Mouse (Mus musculus): Measurements from ENCODE around the gene Maml3. TPM values are rescaled to one million over a fixed set of nuclear protein-coding genes. Genes with fewer than 3 reads are reported as not detected.
A peak's percentile ranks its signal among the peaks of the same experiment; 100 is the strongest.

The Maml3 gene
- polyA plus RNA-seq, 1 experiment from 2014 or later: 1.5 TPM

DNA sequence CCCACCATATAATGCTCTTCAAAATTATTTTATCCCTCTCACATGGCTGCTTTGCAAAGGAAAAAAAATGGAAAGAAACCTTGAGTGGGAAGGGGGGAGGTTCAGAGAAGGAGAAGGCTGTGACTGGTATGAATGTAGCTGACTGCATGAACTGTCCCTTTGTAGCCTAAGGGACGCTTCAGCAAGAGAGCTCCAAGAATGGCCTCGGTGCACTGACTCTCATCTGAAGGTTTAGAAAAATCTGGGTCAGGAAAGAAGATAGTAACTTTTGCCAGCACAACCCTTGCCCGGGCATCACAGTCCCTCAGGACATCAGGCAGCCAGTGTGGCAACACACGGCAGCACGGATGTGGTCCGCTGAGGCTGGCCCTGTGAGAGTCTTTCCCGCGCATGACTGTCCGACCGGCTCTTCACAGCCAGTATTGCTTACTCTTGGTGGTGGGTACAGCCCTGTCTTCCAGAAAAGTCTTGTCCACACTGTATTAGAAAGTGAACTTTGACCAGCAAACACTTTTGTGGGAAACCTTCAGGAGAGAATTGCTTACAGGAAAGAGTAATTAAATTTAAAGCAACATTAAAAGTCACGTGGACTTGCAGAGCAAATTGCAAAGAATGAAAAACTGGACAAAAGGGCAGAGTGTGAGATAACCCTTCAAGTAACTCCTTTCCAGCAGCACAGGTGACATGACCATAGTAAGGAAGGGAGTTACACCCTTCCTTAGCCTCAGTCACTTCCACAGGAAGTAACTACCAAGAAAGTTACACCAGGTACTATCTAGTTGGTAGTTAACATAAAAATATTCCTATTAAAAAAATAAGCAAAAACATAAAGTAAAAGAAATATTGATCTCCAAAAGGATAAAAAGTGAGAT is 42.3 kb downstream of the Maml3 start:
- H3K36me3 ChIP-seq: no peaks in the 10 kb centered on the region
- H3K27me3 ChIP-seq (replicated peaks): no peaks in the 10 kb centered on the region
- 0 out of 2 replicates have a peak, but pooled peaks cover 7% of the 10 kb centered on the region for H3K4me1 ChIP-seq
- no peak overlapping the region for H3K27ac ChIP-seq
- ATAC-seq: no peak
- no peak overlapping the region for H3K9ac ChIP-seq
- 81% methylated on average over 11 of the region's 11 CpGs for WGBS (ENCODE audit: insufficient replicate concordance)
- H3K4me2 ChIP-seq: no peak overlapping the region
- no peak overlapping the region for H3K4me3 ChIP-seq
- no peaks in the 10 kb centered on the region for H3K9me3 ChIP-seq (replicated peaks)

DNA sequence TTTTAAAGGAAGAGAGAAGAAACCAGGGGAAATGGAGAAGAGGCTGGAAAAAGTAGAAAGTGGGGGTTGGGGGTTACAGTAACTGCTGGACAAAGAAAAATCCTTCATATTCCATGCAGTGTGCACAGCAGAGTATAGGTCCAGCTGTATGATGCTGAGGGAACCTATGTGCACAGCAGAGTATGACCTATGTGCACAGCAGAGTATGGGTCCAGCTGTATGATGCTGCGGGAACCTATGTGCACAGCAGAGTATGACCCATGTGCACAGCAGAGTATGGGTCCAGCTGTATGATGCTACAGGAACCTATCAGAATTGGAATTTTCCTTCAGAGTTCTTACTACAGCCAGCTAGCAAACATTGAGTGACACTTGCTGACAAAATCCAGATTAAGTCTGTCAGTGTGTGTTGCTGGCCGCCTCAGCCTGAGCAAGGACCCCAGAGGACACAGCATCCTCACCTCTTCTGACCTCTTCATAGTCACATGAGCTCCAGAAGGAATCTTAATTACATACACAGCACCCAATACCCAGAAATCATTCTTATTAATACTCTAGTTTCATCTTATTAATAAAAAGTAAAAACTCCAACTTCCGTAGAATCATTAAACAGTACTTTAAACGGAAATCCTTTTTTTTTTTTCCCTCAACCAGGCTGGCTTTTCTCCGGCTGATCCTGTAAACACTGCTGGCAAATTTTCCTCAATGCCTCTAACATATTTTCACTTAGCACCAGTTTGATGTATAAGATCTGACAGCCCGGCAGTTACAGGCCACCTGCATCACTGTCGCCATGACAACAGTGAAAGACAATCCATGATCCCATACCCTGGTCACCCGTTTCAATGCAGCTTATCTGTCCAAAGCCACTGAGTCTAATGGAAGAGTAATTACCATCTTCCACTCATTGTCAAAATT is 43.1 kb downstream of the Maml3 start:
- H3K27me3 ChIP-seq (replicated peaks): no peaks in the 10 kb centered on the region
- no peak for ATAC-seq
- no peak overlapping the region for H3K9ac ChIP-seq
- 0 out of 2 replicates have a peak, but pooled peaks cover 7% of the 10 kb centered on the region for H3K4me1 ChIP-seq
- no peaks in the 10 kb centered on the region for H3K36me3 ChIP-seq
- no peak overlapping the region for H3K27ac ChIP-seq
- no peaks in the 10 kb centered on the region for H3K9me3 ChIP-seq (replicated peaks)
- no peak overlapping the region for H3K4me2 ChIP-seq
- H3K4me3 ChIP-seq: no peak overlapping the region
- 63% methylated on average over 8 of the region's 8 CpGs for WGBS (ENCODE audit: insufficient replicate concordance)

DNA sequence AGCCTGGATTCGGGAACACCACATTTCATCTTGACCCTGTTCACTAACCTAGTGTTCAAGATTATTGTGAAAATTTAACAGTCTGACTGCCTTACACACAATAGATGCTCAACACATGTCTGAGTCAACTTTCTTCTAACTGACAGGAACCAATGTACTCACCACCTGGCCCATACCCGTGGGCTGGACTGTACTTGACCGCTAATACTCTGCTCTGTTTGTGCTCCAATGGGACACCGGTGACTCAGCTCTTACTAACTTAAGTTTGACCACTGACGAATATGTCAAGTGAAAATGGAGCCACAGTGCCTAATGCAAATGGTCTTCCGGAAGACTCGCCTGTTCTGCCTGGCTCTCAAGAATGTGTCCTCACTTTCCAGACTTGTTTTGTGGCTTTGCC is 44.0 kb downstream of the Maml3 start:
- H3K4me1 ChIP-seq: no peaks in the 10 kb centered on the region
- H3K36me3 ChIP-seq: no peaks in the 10 kb centered on the region
- no peak overlapping the region for H3K9ac ChIP-seq
- H3K4me3 ChIP-seq: no peak overlapping the region
- 68% methylated on average over 7 of the region's 7 CpGs for WGBS (ENCODE audit: insufficient replicate concordance)
- H3K9me3 ChIP-seq (replicated peaks): no peaks in the 10 kb centered on the region
- H3K4me2 ChIP-seq: no peak overlapping the region
- no peaks in the 10 kb centered on the region for H3K27me3 ChIP-seq (replicated peaks)
- no peak for ATAC-seq
- no peak overlapping the region for H3K27ac ChIP-seq

DNA sequence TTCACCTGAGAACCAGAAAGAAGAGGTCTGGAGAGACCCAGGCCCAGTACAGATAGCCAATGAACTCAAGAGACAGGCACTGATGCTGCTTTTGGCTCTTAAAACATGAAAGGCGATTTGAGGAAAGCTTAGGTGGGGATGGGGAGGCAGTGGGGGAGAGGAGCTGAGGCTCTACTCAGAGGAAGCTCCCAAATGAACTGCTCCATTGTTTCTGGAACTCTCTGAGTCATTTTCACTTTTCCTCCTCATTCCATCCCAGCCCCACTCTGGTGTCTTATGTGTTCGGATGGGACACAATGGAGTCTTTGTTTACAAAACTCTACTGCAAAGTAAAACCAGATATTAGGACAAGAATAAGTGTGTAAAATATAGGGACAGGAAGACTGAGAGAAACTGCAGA is 53.1 kb downstream of the Maml3 start:
- H3K9me3 ChIP-seq (replicated peaks): no peaks in the 10 kb centered on the region
- ATAC-seq: no peak
- no peak overlapping the region for H3K9ac ChIP-seq
- H3K4me3 ChIP-seq: no peak overlapping the region
- no peaks in the 10 kb centered on the region for H3K27me3 ChIP-seq (replicated peaks)
- no peak overlapping the region for H3K4me2 ChIP-seq
- H3K27ac ChIP-seq: no peak overlapping the region
- peaks cover 14% of the 10 kb centered on the region for H3K4me1 ChIP-seq
- H3K36me3 ChIP-seq: no peaks in the 10 kb centered on the region
- WGBS (ENCODE audit: insufficient replicate concordance): 56% methylated on average over 2 of the region's 2 CpGs

DNA sequence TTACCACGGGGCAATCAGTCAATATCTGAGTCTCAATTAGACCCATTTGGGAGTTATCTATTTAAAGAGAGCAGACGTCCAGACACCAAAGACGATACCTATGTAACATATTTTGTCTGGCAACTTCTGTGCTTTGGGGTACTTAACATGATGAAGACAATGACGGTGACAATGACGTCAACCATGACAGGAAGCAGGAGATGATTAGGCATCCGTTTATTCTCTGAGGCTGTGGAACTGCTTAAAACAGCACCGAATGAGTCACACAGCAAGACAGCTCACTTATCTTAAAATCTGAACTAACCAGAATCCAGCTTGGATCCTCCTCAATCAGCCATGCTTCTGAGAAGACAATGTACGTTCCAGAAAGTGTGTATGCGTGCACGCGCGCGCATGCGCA is 56.8 kb downstream of the Maml3 start:
- WGBS (ENCODE audit: insufficient replicate concordance): 61% methylated on average over 14 of the region's 14 CpGs
- H3K4me1 ChIP-seq: peaks cover 48% of the 10 kb centered on the region
- no peak overlapping the region for H3K27ac ChIP-seq

DNA sequence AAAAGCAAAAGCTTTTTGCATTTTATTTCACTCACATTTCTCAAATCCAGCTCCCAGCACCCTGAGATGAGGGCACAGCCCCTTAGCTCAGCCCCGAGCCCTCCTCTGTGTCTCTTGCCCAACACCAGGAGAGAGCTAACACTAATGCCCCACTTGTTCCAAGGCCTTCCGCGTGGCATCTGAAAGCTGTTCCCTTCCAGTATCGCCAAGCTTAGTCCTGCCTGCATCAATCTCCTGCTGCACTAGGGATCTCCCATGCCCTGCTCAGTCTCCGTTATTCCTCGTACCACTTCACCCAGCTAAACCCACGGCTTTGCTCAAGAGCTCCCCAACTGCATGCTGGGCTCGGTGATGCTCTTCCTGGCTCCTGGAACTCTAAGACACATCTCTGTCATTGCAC is 57.3 kb downstream of the Maml3 start:
- no peaks in the 10 kb centered on the region for H3K36me3 ChIP-seq
- H3K4me3 ChIP-seq: peak overlapping the region; percentile 52
- peak overlapping the region; percentile 69 for H3K4me2 ChIP-seq
- H3K27me3 ChIP-seq (replicated peaks): no peaks in the 10 kb centered on the region
- no peak overlapping the region for H3K9ac ChIP-seq
- peaks cover 48% of the 10 kb centered on the region for H3K4me1 ChIP-seq
- ATAC-seq: no peak
- WGBS (ENCODE audit: insufficient replicate concordance): 79% methylated on average over 8 of the region's 8 CpGs
- no peaks in the 10 kb centered on the region for H3K9me3 ChIP-seq (replicated peaks)
- peak overlapping the region; percentile 74 for H3K27ac ChIP-seq

More for the DNA sequence above, 56.8 kb downstream of the Maml3 start:
- Histone ChIP-seq H3K27me3 (replicated peaks) (no peaks in the 10 kb centered on the region), H3K9me3 (replicated peaks) (no peaks in the 10 kb centered on the region), H3K9ac (no peak overlapping the region), H3K4me2 (no peak overlapping the region), H3K36me3 (no peaks in the 10 kb centered on the region), H3K4me3 (no peak overlapping the region)
- ATAC-seq: no peak

DNA sequence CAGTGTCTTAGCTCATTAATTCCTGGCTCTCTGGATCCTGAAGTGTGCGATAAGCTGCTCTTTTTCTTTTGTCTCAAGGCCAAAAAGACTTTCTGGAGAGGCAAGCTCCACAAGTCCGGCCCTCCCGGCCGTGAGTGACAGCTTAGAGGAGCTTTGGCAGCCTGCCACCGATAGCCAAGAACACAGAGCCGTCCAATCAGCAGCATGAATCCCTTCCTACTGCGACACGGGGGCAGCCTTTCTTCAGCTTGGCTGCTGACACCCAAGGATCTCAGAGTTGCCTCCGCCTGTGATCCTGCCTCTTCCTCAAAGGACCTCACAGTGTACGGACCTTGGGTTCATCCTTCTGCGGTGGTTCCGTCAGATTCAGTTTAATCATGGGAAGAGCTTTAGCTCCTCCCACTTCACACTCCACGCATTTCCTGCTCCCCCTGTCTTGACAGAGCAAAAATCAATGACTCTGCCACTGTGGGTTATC is 57.9 kb downstream of the Maml3 start:
- peak overlapping the region; percentile 74 for H3K27ac ChIP-seq
- H3K9ac ChIP-seq: no peak overlapping the region

DNA sequence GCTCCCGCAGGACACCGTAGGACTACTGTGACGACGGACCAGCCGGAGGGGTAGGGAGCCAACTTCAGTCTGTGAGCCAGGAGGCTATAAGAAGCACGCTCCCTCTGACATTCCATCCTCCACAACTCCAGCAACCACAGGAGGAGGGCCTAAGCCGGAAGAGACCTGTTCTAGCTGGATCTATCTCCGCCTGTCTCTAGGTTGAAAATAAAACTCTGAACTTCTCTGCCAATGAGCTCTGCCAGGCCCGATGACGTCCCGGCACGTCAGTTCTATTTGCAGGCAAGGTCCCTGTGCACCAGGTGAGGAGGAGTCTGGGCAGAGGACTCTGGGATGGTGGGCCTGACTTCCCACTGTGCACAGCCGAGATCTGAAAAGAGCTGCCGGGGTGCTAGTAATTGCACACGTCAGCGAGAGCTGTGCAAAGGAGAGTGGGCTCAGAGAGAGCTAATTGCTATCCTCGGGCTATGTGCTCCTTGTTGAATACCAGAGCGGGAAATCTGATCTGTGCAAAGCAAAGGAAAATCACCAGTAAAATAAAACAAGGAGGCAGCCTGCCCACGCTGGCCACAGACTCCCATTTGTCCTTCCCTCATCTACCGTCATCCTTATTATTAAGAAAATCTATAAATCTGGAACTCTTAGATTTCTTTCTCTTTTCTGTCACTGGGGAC is 58.7 kb downstream of the Maml3 start:
- H3K4me3 ChIP-seq: peak overlapping the region; percentile 52
- peak overlapping the region; percentile 74 for H3K27ac ChIP-seq
- ATAC-seq: peak; percentile 68
- no peaks in the 10 kb centered on the region for H3K36me3 ChIP-seq
- no peaks in the 10 kb centered on the region for H3K27me3 ChIP-seq (replicated peaks)
- WGBS (ENCODE audit: insufficient replicate concordance): 38% methylated on average over 20 of the region's 20 CpGs
- H3K4me2 ChIP-seq: peak overlapping the region; percentile 69
- H3K9ac ChIP-seq: peak overlapping the region; percentile 18; the same call in 1 of the 2 replicates
- H3K9me3 ChIP-seq (replicated peaks): no peaks in the 10 kb centered on the region
- H3K4me1 ChIP-seq: peaks cover 48% of the 10 kb centered on the region

More for the DNA sequence above, 57.9 kb downstream of the Maml3 start:
- Histone ChIP-seq H3K9me3 (replicated peaks) (no peaks in the 10 kb centered on the region), H3K4me2 (peak overlapping the region; percentile 69), H3K36me3 (no peaks in the 10 kb centered on the region), H3K27me3 (replicated peaks) (no peaks in the 10 kb centered on the region), H3K4me1 (peaks cover 48% of the 10 kb centered on the region), H3K4me3 (peak overlapping the region; percentile 52)
- 2% methylated on average over 13 of the region's 13 CpGs for WGBS (ENCODE audit: insufficient replicate concordance)
- peak; percentile 80 for ATAC-seq

DNA sequence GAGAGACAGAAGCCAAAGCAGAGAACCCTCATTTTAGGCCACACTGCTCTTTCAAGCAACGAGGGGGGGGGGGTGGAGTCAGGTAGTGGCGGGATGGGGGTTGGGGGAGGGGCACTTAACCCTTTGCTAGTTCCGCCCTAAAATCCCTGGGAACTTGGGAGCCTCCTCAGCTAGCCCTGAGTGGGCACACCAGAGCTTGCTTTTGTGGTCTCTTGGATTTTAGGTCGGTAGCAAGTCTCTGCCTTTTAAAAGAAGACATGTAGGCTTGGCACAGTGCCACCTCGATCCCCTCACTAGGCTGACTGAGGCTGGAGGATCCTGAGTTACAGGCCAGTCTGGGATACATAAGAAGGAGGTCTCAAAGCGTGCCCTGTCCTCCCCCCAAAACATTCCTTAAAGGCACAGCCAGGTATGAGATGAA is 59.6 kb downstream of the Maml3 start:
- peak overlapping the region; percentile 74; the same call in 1 of the 2 replicates for H3K27ac ChIP-seq
- peak overlapping the region; percentile 18; the same call in 1 of the 2 replicates for H3K9ac ChIP-seq
- WGBS (ENCODE audit: insufficient replicate concordance): 28% methylated on average over 6 of the region's 6 CpGs
- no peaks in the 10 kb centered on the region for H3K9me3 ChIP-seq (replicated peaks)
- no peak for ATAC-seq
- peaks cover 48% of the 10 kb centered on the region for H3K4me1 ChIP-seq
- H3K36me3 ChIP-seq: no peaks in the 10 kb centered on the region
- H3K4me3 ChIP-seq: no peak overlapping the region
- H3K27me3 ChIP-seq (replicated peaks): no peaks in the 10 kb centered on the region
- H3K4me2 ChIP-seq: peak overlapping the region; percentile 69

DNA sequence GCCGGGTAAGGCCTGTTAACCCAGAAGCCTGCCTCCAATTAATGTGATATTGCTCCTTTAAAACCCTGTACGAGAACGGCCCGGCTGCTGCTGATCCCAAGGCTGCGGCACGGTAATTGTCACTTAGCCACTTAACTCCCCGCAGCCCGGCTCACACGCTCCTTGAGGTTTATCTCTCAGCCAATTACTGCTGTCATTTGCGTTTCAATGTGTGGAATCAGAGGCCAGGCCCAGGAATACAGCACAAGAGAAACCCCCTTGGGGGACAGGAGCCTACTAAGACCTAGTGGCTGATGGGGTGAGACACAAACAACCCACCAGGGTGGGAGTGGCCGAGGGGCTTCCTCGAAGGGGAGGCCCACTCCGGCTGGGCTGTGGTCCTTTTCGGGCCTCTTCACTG is 60.2 kb downstream of the Maml3 start:
- Histone ChIP-seq H3K27ac (peak overlapping the region; percentile 74; the same call in 1 of the 2 replicates), H3K4me3 (no peak overlapping the region)

DNA sequence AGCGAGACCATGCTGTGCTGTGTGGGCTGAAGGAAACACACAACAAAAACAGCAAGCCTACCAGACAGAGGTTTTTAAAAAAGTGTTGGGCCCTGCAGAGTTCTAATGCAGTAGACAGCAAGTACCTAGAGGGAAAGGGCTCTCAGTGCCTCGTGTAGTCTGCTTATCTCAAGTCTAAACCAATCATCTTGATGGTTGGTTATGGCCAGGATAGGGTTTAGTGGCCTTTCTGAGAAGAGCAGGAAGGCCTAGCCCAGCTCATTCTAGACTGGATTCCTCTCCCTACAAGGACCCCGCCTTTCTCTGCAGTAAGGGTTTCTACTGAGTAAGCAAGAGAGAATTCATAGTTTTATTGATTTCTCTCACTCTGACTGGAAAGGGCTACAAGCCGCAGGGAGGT is 61.0 kb downstream of the Maml3 start:
- no peaks in the 10 kb centered on the region for H3K36me3 ChIP-seq
- H3K9ac ChIP-seq: no peak overlapping the region
- WGBS (ENCODE audit: insufficient replicate concordance): 48% methylated on average over 4 of the region's 4 CpGs
- no peak overlapping the region for H3K4me2 ChIP-seq
- H3K27me3 ChIP-seq (replicated peaks): no peaks in the 10 kb centered on the region
- ATAC-seq: no peak
- no peak overlapping the region for H3K27ac ChIP-seq
- H3K9me3 ChIP-seq (replicated peaks): no peaks in the 10 kb centered on the region
- peaks cover 48% of the 10 kb centered on the region for H3K4me1 ChIP-seq
- no peak overlapping the region for H3K4me3 ChIP-seq

More for the DNA sequence above, 60.2 kb downstream of the Maml3 start:
- no peak for ATAC-seq
- H3K36me3 ChIP-seq: no peaks in the 10 kb centered on the region
- WGBS (ENCODE audit: insufficient replicate concordance): 38% methylated on average over 14 of the region's 14 CpGs
- H3K9ac ChIP-seq: no peak overlapping the region; the same call in 1 of the 2 replicates
- peaks cover 48% of the 10 kb centered on the region for H3K4me1 ChIP-seq
- no peaks in the 10 kb centered on the region for H3K27me3 ChIP-seq (replicated peaks)
- no peaks in the 10 kb centered on the region for H3K9me3 ChIP-seq (replicated peaks)
- peak overlapping the region; percentile 69 for H3K4me2 ChIP-seq

Data from liver, embryonic 12.5 days (tissue).